Mouse (Mus musculus) lung, postnatal 0 days (tissue): Measurements from ENCODE around the gene Eva1c.

Experiments used
- CTCF ChIP-seq: IDR thresholded peaks from 2 replicates; pipeline ENCODE4 v1.5.1; 2016; ENCODE audit warnings: antibody characterized with exemption, mild to moderate bottlenecking
- EP300 ChIP-seq: IDR thresholded peaks from 2 replicates; pipeline ENCODE4 v1.6.1; 2016; ENCODE audit warnings: antibody characterized with exemption, mild to moderate bottlenecking, control low read depth

DNA sequence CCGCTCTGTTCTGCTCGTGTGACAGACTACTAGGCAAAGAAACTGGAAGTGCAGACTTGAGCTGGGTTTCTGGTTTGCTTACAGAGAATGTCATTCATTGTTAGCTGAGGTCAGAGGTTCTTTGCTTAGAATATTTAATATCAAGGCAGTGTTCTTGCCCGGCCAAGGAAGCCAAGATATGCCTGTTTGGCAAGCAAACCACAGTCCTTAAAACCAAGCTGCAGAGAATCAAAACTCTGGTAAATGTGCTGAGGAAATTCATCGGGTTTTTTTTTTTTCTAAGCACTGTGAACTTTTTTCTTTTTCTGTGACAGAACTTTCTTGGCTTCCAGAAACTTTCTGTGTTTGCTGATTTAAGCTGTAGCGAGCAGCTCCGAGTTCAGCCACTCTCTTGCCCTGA lies 6.0 kb downstream of the Eva1c start:
- TF ChIP-seq CTCF (no peak), EP300 (no peak)
